Mouse (Mus musculus): ENCODE measurements around the gene Kyat3. TPM values are rescaled to one million over a fixed set of nuclear protein-coding genes. Genes with fewer than 3 reads are reported as not detected.
"Not testable (repeated sequence)": the region's sequence is repeated elsewhere in the genome, so short reads cannot be mapped to it uniquely, and the experiment has no call there.

Kyat3 gene
- total RNA-seq (2021): 10 to 100 TPM; 21.4 to 23.4 TPM
- long read RNA-seq, experiment 1, full-length matches to known transcripts: 9 of 17 reads
- long read RNA-seq, experiment 1, partial matches to known transcripts: 1 of 17 reads
- long read RNA-seq, experiment 1, other reads (novel, unspliced or antisense): 7 of 17 reads
- long read RNA-seq, experiment 2, transcript Kyat3-202 (14 exons, 1,888 nt): major isoform, 39 of 64 reads
- long read RNA-seq, experiment 2, partial matches to known transcripts: 4 of 64 reads
- long read RNA-seq, experiment 2, other reads (novel, unspliced or antisense): 21 of 64 reads

DNA sequence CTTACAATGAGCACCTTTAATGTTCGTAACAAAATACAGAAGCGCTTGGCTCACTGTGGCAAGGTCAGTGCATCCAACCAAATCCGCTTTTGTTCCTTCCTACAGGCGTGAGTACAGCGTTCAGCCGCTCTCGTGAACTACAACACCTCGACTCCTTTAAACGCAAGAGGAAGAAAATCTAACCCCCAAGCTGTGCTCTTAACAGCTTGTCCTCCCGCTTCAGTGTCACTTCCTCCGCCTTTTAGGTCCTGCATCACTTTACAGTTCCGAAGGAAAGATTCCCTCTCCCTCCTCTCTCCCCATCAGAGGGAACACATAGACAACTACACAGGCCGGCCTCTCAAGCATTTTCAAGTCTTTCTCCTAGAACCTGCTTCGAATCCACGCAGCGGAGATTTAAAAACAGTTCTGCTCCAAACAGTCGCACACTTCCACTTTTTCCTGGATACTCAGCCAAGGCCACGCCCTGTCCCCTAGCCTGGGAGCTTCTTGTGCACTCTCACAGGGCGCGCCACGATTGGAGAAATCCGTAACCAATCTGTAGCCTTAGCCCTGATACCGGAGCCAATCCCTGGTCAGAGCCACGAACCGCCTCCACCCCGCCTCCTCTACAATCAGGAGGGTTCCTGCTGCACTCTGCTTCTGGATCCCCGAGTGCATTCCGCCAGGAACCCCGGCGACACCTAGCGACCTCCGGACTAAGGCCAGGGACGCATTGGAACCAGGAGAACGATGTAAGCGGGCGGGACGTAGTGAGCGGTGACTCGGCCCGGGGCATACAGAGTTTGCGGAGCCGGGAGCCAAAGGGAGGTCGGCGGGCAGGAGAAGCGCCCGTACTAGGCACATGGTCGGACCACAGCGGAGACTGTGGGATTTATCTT, at the start of gene Kyat3:
Gene Kyat3, plus strand, starts transcription at position 610 of the 881 bp plus-strand sequence.
- DNase-seq (ENCODE audit: low spot score in 2 of 2): peak; percentile 86

DNA sequence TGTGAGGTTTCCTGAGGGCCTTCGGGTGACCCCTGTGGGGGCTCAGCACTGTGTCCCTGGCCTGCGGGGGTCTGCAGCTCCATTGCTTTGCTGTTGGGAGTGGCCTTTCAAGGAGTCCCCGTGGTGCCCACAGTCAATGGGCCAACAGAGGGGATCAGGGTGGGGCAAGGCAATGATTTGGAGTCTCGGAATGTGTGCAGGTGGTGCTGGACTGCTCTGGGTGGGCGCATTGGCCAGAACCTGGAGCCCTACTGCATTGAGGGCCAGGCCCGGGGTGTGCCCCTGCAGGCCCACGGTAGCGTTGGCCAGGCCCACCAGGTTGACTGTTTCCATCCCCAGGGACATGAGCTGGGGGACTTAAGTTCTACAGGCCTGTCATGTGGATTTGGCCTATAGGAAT, 36.1 kb upstream of the Kyat3 start:
- no peak for DNase-seq (ENCODE audit: low spot score in 2 of 2)

DNA sequence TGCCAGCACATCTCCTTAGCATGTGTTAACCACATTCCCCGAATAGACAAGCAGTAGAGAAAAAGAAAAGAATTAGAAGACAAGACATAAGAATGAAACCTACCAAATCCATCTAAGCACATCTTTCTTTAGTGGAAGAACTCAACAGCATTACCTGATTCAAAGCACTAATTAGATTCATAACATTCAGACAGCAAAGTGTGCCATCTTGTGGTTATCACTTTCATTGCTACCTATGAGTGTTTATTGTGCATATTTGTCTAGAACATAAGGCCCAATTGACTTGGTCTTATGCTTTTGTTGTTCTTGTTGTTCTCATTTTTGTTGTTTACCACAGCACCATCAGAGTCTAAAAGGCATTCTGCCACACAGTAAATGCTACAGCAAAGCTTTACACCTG, 26.2 kb upstream of the Kyat3 start:
- DNase-seq (ENCODE audit: low spot score in 2 of 2): no peak

GRCm38 (mm10) chr3:142687939-142688338, 12.9 kb upstream of the Kyat3 start:
- DNase-seq (ENCODE audit: low spot score in 2 of 2): no peak

- no peak for DNase-seq (ENCODE audit: low spot score in 2 of 2)
Observed at GRCm38 (mm10) chr3:142688353-142688752, 12.5 kb upstream of the Kyat3 start.

GRCm38 (mm10) chr3:142696517-142696916, 4.3 kb upstream of the Kyat3 start:
- no peak for DNase-seq (ENCODE audit: low spot score in 2 of 2)

DNA sequence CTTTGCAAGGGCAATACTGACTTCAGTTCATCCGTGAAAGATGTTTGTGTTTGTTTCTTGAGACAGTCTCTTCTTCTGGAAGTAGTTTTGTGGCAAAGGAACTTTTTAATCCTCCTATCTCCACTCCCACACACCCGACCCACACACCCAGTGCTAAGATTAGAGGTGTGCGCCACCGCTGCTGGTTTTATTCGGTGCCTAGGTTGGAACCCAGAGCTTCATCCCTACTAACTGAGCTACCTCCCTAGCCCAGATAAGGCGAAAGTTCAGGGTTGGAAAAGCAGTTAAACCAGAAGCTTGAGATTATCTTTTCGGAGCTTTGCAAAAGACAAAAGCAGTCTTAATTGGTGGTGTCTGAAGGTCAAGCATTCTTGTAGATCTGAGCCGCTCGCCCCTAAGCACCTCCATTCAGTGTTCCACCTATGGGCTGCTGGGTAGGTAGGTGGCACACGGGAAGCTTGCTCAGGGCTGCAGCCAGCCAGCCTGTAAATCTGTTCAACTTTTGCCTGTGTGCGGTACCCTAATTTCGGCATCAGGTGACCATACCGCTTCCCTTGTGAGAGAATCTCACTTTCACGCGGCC, 647 bp downstream of the Kyat3 start:
- DNase-seq (ENCODE audit: low spot score in 2 of 2): peak in 1 of 2 experiments; percentile 7

GRCm38 (mm10) chr3:142706581-142707444, 6.0 kb downstream of the Kyat3 start:
- no peak for DNase-seq (ENCODE audit: low spot score in 2 of 2)

DNA sequence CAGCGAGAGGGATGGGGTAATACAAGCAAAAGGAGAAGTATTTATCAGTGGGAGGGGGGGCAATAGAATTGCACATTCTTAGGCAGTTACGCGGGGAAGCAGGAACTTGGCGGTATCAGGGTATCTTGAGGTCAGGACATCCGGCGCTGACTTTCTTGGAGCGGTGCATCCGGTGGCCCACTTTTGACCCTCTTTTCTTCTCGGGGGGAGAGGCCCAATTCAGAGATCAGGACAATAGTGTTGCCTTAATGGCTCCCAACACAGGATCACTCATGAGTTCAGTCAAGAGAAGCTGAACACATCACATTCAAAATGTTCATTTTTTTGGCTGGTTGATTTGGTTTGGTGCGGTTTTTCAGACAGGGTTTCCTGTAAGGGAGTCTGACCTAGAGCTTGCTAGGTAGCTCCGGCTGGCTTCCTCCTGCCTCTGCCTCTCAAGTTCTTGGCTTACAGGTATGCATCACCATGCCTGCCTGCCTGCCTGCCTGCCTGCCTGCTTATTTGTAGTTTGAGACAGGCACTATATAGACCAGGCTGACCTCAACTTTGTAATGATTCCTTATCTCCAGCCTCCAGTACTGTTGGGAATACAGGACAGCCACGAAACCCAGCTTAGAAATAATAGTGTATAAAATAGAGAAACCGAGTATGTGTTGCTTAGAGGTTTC, 7.5 kb downstream of the Kyat3 start:
- not testable (repeated sequence) for DNase-seq (ENCODE audit: low spot score in 2 of 2)

DNA sequence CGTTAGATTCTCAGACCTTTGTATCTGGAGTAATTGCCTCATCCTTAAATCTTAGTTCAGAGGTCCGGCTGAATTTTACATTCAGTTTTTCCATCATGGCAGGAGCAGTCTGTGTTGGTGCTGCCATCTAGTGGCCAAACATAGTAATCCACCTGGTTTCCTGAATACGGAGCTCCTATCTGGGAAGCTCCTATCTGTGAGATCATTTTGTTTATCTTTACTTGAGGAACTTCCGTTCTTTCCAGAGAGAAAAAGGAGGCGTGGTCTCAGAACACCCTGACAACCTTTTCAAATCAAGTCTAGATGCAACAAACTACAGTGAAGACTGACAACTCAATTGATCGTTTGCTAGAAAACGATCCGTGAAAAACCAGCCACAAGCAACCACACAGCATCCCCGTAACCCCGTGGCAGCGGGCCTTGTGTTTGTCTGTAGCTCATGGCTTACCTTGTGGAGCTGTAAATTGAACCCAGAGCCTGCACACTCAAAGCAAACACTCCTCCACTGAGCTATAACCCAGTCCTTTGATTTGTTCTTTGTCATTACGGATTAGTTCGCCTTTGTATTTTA, 8.1 kb downstream of the Kyat3 start:
- DNase-seq (ENCODE audit: low spot score in 2 of 2): peak; percentile 69 to 74

GRCm38 (mm10) chr3:142710360-142711007, 9.6 kb downstream of the Kyat3 start:
- peak; percentile 41 to 58 for DNase-seq (ENCODE audit: low spot score in 2 of 2)

DNA sequence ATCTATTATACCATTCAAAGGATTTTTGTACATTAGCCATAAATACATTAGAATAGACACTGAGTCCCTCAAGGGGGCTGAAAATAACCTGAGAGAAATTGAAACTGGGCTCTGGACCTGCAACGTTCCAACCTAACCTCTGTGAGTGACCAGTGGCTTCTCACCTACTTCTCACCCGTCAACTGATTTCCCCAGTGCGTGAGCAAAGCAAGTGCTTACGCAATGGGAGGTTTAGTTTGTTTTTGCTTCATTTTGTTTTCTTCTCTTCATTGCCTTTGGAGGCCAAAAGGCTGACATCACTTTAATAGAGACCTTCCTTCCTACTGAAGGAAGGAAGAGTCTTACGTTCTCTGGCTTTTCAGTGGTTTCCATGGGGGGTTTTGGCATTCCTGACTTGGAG, 10.5 kb downstream of the Kyat3 start:
- no peak for DNase-seq (ENCODE audit: low spot score in 2 of 2)

DNA sequence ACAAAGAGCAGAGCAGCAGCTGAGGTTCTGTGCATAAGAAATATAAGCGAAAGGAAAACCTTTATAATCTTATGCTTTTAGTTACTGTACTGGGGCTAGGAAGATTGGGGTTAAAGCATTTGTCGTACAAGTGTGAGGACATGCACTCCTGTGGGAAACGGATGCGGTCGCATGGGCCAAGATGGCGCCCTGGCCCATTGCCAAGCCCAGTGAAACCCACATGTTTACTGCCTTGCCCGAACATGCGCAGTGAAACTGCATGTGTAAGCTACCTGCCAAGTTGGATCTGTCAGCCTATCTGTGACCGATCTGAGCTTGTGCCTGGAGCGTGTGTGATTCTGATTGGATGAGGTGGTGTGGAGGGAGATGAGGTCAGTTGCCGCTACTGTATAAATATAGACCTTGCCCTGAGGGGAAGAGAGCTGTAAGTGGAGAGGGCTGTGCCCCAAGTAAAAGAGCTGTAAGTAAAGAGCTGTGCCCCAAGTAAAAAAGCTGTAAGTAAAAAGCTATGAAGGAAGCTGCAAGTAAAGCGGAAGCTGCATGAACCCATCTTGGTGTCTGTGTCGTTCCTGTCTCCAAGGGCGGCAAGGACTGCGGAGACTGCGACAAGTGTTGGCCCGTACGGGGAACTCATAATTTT, 11.7 kb downstream of the Kyat3 start:
- not testable (repeated sequence) for DNase-seq (ENCODE audit: low spot score in 2 of 2)

DNA sequence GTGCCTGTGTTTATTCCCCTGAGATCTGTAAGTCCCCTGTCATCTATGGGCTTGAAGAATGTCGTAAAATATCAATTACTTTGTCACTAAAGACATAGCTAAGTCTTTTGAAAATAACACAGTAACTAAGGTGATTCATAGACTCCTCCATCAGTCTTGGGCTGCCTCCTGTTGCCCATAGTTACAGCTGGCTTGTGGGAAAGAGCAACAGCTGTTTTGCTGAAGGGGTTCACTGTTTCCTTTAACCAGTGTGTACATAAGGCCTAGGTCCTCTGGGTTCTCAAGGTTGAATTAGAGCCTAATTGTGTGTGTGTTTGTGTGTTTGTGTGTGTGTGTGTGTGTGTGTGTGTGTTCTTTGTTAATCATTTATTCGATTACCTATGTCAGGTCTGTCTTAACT, 24.6 kb downstream of the Kyat3 start:
- no peak for DNase-seq (ENCODE audit: low spot score in 2 of 2)

DNA sequence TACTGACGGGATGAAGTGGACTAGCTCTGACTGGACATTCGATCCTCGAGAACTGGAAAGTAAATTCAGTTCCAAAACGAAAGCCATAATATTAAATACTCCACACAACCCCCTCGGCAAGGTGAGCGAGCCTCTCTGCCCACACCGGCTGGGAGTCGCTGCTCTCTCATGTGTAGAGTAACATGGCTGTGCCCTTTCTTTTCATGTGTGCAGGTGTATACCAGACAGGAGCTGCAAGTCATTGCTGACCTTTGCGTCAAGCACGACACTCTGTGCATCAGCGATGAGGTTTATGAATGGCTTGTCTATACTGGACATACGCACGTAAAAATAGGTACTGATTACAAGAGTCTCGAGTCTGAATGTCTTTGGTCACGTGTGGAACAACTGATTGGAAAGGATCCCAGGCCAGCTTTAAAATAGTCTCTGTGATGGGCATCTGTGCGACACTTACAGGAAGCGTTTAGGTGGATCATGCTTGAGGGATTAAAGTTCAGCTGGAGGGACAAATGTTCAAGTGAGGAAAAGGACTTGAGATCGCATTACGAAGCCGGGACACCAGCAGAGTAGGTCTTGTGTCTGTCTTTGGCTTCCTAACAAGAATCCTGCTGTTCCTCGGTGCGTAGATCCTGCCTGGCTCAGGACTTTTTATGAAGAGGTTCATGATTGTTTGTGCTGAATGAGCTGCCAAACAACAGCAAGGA, 25.3 kb downstream of the Kyat3 start:
- DNase-seq (ENCODE audit: low spot score in 2 of 2): no peak

GRCm38 (mm10) chr3:142734291-142734690, 33.4 kb downstream of the Kyat3 start:
- no peak for DNase-seq (ENCODE audit: low spot score in 2 of 2)

DNA sequence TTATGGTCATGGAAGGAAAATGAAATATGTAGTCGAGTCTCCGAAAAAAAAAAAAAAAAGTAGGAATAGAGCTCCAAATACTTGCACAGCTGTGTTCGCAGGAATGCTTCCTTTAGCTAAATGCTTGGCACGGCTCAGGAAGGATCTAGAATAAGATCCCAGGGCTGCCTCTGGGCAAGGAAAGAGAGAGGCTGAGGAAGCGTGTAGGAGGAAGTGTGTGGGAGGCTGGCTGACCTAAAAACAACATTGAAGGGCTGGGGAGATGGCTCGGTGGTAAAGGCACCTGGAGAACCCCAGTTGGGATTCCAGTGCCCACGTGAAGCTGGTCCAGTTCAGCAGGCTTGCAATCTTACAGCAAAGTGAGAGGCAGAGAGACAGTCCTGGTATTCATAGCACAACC, 40.0 kb downstream of the Kyat3 start:
- no peak for DNase-seq (ENCODE audit: low spot score in 2 of 2)
